Mouse (Mus musculus): ENCODE results near the gene Gsta1. TPM values are rescaled to one million over a fixed set of nuclear protein-coding genes. Genes with fewer than 3 reads are reported as not detected.

The Gsta1 gene
- polyA plus RNA-seq, 1 experiment from 2014 or later: not detected

GRCm38 (mm10) chr9:78195034-78195433 is 35.4 kb upstream of the Gsta1 start:
- H3K27ac ChIP-seq (ENCODE audit: low read depth): no peak overlapping the region
- H3K4me2 ChIP-seq: no peak overlapping the region
- H3K4me1 ChIP-seq (ENCODE audit: insufficient read depth): 0 out of 2 replicates have a peak, but pooled peaks cover 3% of the 10 kb centered on the region
- no peaks in the 10 kb centered on the region for H3K9me3 ChIP-seq (ENCODE audit: low read depth, low read length)
- no peaks in the 10 kb centered on the region for H3K27me3 ChIP-seq (ENCODE audit: insufficient read depth, low read length)
- TF ChIP-seq CTCF (IDR thresholded peaks at IDR 0.05; ENCODE audit: low read depth): no peak
- H3K9ac ChIP-seq: no peak overlapping the region
- H3K4me3 ChIP-seq (ENCODE audit: low read depth, low read length): no peak overlapping the region
- 77% methylated on average over 11 of the region's 11 CpGs for WGBS
- ATAC-seq (ENCODE audit: insufficient read depth) (no peak), DNase-seq (no peak)
- no peaks in the 10 kb centered on the region for H3K36me3 ChIP-seq (ENCODE audit: insufficient read depth)

- H3K4me3 ChIP-seq (ENCODE audit: low read depth, low read length): no peak overlapping the region
- H3K9me3 ChIP-seq (ENCODE audit: low read depth, low read length): no peaks in the 10 kb centered on the region
- H3K4me2 ChIP-seq: no peak overlapping the region
- no peak overlapping the region for H3K27ac ChIP-seq (ENCODE audit: low read depth)
- DNase-seq: no peak
- 94% methylated on average over 9 of the region's 9 CpGs for WGBS
- no peak overlapping the region for H3K9ac ChIP-seq
- H3K27me3 ChIP-seq (ENCODE audit: insufficient read depth, low read length): no peaks in the 10 kb centered on the region
- no peak for ATAC-seq (ENCODE audit: insufficient read depth)
- no peaks in the 10 kb centered on the region for H3K4me1 ChIP-seq (ENCODE audit: insufficient read depth)
- no peak for TF ChIP-seq CTCF (IDR thresholded peaks at IDR 0.05; ENCODE audit: low read depth)
- no peaks in the 10 kb centered on the region for H3K36me3 ChIP-seq (ENCODE audit: insufficient read depth)
Measured at GRCm38 (mm10) chr9:78197801-78198200, 32.7 kb upstream of the Gsta1 start.

- ATAC-seq (ENCODE audit: insufficient read depth): no peak
- Histone ChIP-seq H3K9ac (no peak overlapping the region), H3K36me3 (ENCODE audit: insufficient read depth) (peaks cover 11% of the 10 kb centered on the region; the same call in 1 of the 2 replicates), H3K4me3 (ENCODE audit: low read depth, low read length) (no peak overlapping the region), H3K4me2 (no peak overlapping the region), H3K4me1 (ENCODE audit: insufficient read depth) (no peaks in the 10 kb centered on the region), H3K27ac (ENCODE audit: low read depth) (no peak overlapping the region), H3K27me3 (ENCODE audit: insufficient read depth, low read length) (no peaks in the 10 kb centered on the region), H3K9me3 (ENCODE audit: low read depth, low read length) (no peaks in the 10 kb centered on the region)
- peak; percentile 38 for DNase-seq
- no peak for TF ChIP-seq CTCF (IDR thresholded peaks at IDR 0.05; ENCODE audit: low read depth)
- WGBS: 71% methylated on average over 6 of the region's 6 CpGs
Measured at GRCm38 (mm10) chr9:78204194-78204593, 26.3 kb upstream of the Gsta1 start.

GRCm38 (mm10) chr9:78208956-78209355 is 21.5 kb upstream of the Gsta1 start:
- peaks cover 11% of the 10 kb centered on the region; the same call in 1 of the 2 replicates for H3K36me3 ChIP-seq (ENCODE audit: insufficient read depth)
- H3K27ac ChIP-seq (ENCODE audit: low read depth): no peak overlapping the region
- no peaks in the 10 kb centered on the region for H3K27me3 ChIP-seq (ENCODE audit: insufficient read depth, low read length)
- H3K9ac ChIP-seq: no peak overlapping the region
- no peak overlapping the region for H3K4me3 ChIP-seq (ENCODE audit: low read depth, low read length)
- ATAC-seq (ENCODE audit: insufficient read depth): no peak
- no peak overlapping the region for H3K4me2 ChIP-seq
- TF ChIP-seq CTCF (IDR thresholded peaks at IDR 0.05; ENCODE audit: low read depth): no peak
- no peaks in the 10 kb centered on the region for H3K4me1 ChIP-seq (ENCODE audit: insufficient read depth)
- 48% methylated on average over 4 of the region's 4 CpGs for WGBS
- no peak for DNase-seq
- H3K9me3 ChIP-seq (ENCODE audit: low read depth, low read length): no peaks in the 10 kb centered on the region

GRCm38 (mm10) chr9:78210079-78210478 is 20.4 kb upstream of the Gsta1 start:
- no peak overlapping the region for H3K4me3 ChIP-seq (ENCODE audit: low read depth, low read length)
- DNase-seq (no peak), ATAC-seq (ENCODE audit: insufficient read depth) (no peak)
- H3K27ac ChIP-seq (ENCODE audit: low read depth): no peak overlapping the region
- H3K9ac ChIP-seq: no peak overlapping the region
- H3K4me2 ChIP-seq: no peak overlapping the region
- no peaks in the 10 kb centered on the region for H3K27me3 ChIP-seq (ENCODE audit: insufficient read depth, low read length)
- no peak for TF ChIP-seq CTCF (IDR thresholded peaks at IDR 0.05; ENCODE audit: low read depth)
- no peaks in the 10 kb centered on the region for H3K4me1 ChIP-seq (ENCODE audit: insufficient read depth)
- peaks cover 6% of the 10 kb centered on the region; the same call in 1 of the 2 replicates for H3K36me3 ChIP-seq (ENCODE audit: insufficient read depth)
- H3K9me3 ChIP-seq (ENCODE audit: low read depth, low read length): no peaks in the 10 kb centered on the region
- 89% methylated on average over 3 of the region's 3 CpGs for WGBS

GRCm38 (mm10) chr9:78210821-78211220 is 19.6 kb upstream of the Gsta1 start:
- no peaks in the 10 kb centered on the region for H3K4me1 ChIP-seq (ENCODE audit: insufficient read depth)
- peaks cover 5% of the 10 kb centered on the region; the same call in 1 of the 2 replicates for H3K36me3 ChIP-seq (ENCODE audit: insufficient read depth)
- H3K27ac ChIP-seq (ENCODE audit: low read depth): no peak overlapping the region
- no peaks in the 10 kb centered on the region for H3K27me3 ChIP-seq (ENCODE audit: insufficient read depth, low read length)
- WGBS: 90% methylated on average over 2 of the region's 2 CpGs
- no peak overlapping the region for H3K9ac ChIP-seq
- no peak overlapping the region for H3K4me3 ChIP-seq (ENCODE audit: low read depth, low read length)
- no peak overlapping the region for H3K4me2 ChIP-seq
- DNase-seq: no peak
- TF ChIP-seq CTCF (IDR thresholded peaks at IDR 0.05; ENCODE audit: low read depth): no peak
- ATAC-seq (ENCODE audit: insufficient read depth): no peak
- no peaks in the 10 kb centered on the region for H3K9me3 ChIP-seq (ENCODE audit: low read depth, low read length)

- no peak for ATAC-seq (ENCODE audit: insufficient read depth)
- H3K27ac ChIP-seq (ENCODE audit: low read depth): no peak overlapping the region
Measured at GRCm38 (mm10) chr9:78211521-78211920, 18.9 kb upstream of the Gsta1 start.

More at GRCm38 (mm10) chr9:78211521-78211920, 18.9 kb upstream of the Gsta1 start:
- Histone ChIP-seq H3K4me2 (no peak overlapping the region), H3K36me3 (ENCODE audit: insufficient read depth) (0 out of 2 replicates have a peak, but pooled peaks cover 3% of the 10 kb centered on the region), H3K27me3 (ENCODE audit: insufficient read depth, low read length) (no peaks in the 10 kb centered on the region), H3K9me3 (ENCODE audit: low read depth, low read length) (no peaks in the 10 kb centered on the region), H3K9ac (no peak overlapping the region), H3K4me3 (ENCODE audit: low read depth, low read length) (no peak overlapping the region), H3K4me1 (ENCODE audit: insufficient read depth) (no peaks in the 10 kb centered on the region)
- DNase-seq: no peak
- 84% methylated on average over 3 of the region's 3 CpGs for WGBS
- TF ChIP-seq CTCF (IDR thresholded peaks at IDR 0.05; ENCODE audit: low read depth): no peak

All from lung, embryonic 14.5 days (tissue).